Mouse (Mus musculus): ENCODE data around the gene Uts2r. TPM values are rescaled to one million over a fixed set of nuclear protein-coding genes. Genes with fewer than 3 reads are reported as not detected.

The Uts2r gene
- not detected for polyA plus RNA-seq (2015; fragmentation: Illumina TruSeq; extraction: RNeasy Lipid Tissue Mini Kit (QIAGEN cat#74804); ENCODE audit: insufficient read depth, low replicate concordance)

GRCm38 (mm10) chr11:121159971-121160370 is at the start of gene Uts2r:
Uts2r (plus strand) TSS chr11:121160271.

GRCm38 (mm10) chr11:121118577-121118976 is 41.5 kb upstream of the Uts2r start, which contains the start of gene Tex19.2:
Tex19.2 (minus strand) TSS chr11:121118677.

GRCm38 (mm10) chr11:121145865-121146264 is 14.2 kb upstream of the Uts2r start, which contains the start of gene Tex19.1:
Tex19.1 (plus strand) TSS chr11:121146143.

GRCm38 (mm10) chr11:121204161-121205006 is 44.3 kb downstream of the Uts2r start, which contains the start of the genes Hexdc and Ogfod3:
Hexdc (plus strand) TSS chr11:121204433.
Ogfod3 (minus strand) TSS chr11:121204711.

Other genes with a start within 250 kb of the Uts2r start
- gene Ccdc57, start 227.4 kb upstream of the Uts2r start, polyA plus RNA-seq (2015; fragmentation: Illumina TruSeq; extraction: RNeasy Lipid Tissue Mini Kit (QIAGEN cat#74804); ENCODE audit: insufficient read depth, low replicate concordance) = 0.43 TPM
- gene Slc16a3, start 211.8 kb upstream of the Uts2r start, polyA plus RNA-seq (2015; fragmentation: Illumina TruSeq; extraction: RNeasy Lipid Tissue Mini Kit (QIAGEN cat#74804); ENCODE audit: insufficient read depth, low replicate concordance) = 2.0 TPM
- 123 TPM for gene Csnk1d, start 168.9 kb upstream of the Uts2r start, polyA plus RNA-seq (2015; fragmentation: Illumina TruSeq; extraction: RNeasy Lipid Tissue Mini Kit (QIAGEN cat#74804); ENCODE audit: insufficient read depth, low replicate concordance)
- gene Cd7, start 120.9 kb upstream of the Uts2r start, polyA plus RNA-seq (2015; fragmentation: Illumina TruSeq; extraction: RNeasy Lipid Tissue Mini Kit (QIAGEN cat#74804); ENCODE audit: insufficient read depth, low replicate concordance) = 54.7 TPM
- not detected for gene Sectm1b, start 96.7 kb upstream of the Uts2r start, polyA plus RNA-seq (2015; fragmentation: Illumina TruSeq; extraction: RNeasy Lipid Tissue Mini Kit (QIAGEN cat#74804); ENCODE audit: insufficient read depth, low replicate concordance)
- gene Sectm1a, start 79.1 kb upstream of the Uts2r start, polyA plus RNA-seq (2015; fragmentation: Illumina TruSeq; extraction: RNeasy Lipid Tissue Mini Kit (QIAGEN cat#74804); ENCODE audit: insufficient read depth, low replicate concordance) = 11.3 TPM
- not detected for gene Tex19.2, start 41.6 kb upstream of the Uts2r start, polyA plus RNA-seq (2015; fragmentation: Illumina TruSeq; extraction: RNeasy Lipid Tissue Mini Kit (QIAGEN cat#74804); ENCODE audit: insufficient read depth, low replicate concordance)
- not detected for gene Tex19.1, start 14.1 kb upstream of the Uts2r start, polyA plus RNA-seq (2015; fragmentation: Illumina TruSeq; extraction: RNeasy Lipid Tissue Mini Kit (QIAGEN cat#74804); ENCODE audit: insufficient read depth, low replicate concordance)
- 9.2 TPM for gene Hexdc, start 44.2 kb downstream of the Uts2r start, polyA plus RNA-seq (2015; fragmentation: Illumina TruSeq; extraction: RNeasy Lipid Tissue Mini Kit (QIAGEN cat#74804); ENCODE audit: insufficient read depth, low replicate concordance)
- gene Ogfod3, start 44.4 kb downstream of the Uts2r start, polyA plus RNA-seq (2015; fragmentation: Illumina TruSeq; extraction: RNeasy Lipid Tissue Mini Kit (QIAGEN cat#74804); ENCODE audit: insufficient read depth, low replicate concordance) = 4.4 TPM
- gene Cybc1, start 69.1 kb downstream of the Uts2r start, polyA plus RNA-seq (2015; fragmentation: Illumina TruSeq; extraction: RNeasy Lipid Tissue Mini Kit (QIAGEN cat#74804); ENCODE audit: insufficient read depth, low replicate concordance) = 178 TPM
- gene Narf, start 77.0 kb downstream of the Uts2r start, polyA plus RNA-seq (2015; fragmentation: Illumina TruSeq; extraction: RNeasy Lipid Tissue Mini Kit (QIAGEN cat#74804); ENCODE audit: insufficient read depth, low replicate concordance) = 26.9 TPM
- gene Foxk2, start 99.7 kb downstream of the Uts2r start, polyA plus RNA-seq (2015; fragmentation: Illumina TruSeq; extraction: RNeasy Lipid Tissue Mini Kit (QIAGEN cat#74804); ENCODE audit: insufficient read depth, low replicate concordance) = 21.6 TPM
- 37.4 TPM for gene Wdr45b, start 194.2 kb downstream of the Uts2r start, polyA plus RNA-seq (2015; fragmentation: Illumina TruSeq; extraction: RNeasy Lipid Tissue Mini Kit (QIAGEN cat#74804); ENCODE audit: insufficient read depth, low replicate concordance)
- gene Rab40b, start 228.0 kb downstream of the Uts2r start, polyA plus RNA-seq (2015; fragmentation: Illumina TruSeq; extraction: RNeasy Lipid Tissue Mini Kit (QIAGEN cat#74804); ENCODE audit: insufficient read depth, low replicate concordance) = 0.66 TPM